Mouse (Mus musculus): Measurements from ENCODE around the gene Ilf3.
"Not testable (repeated sequence)": the region's sequence is repeated elsewhere in the genome, so short reads cannot be mapped to it uniquely, and the experiment has no call there.

The Ilf3 gene

GRCm38 (mm10) chr9:21367357-21368111 is at the start of gene Ilf3:
Gene Ilf3 (plus strand): TSS chr9:21367871.
- in situ Hi-C loops (cut with MboI; ENCODE audit: low pct_unique_long_range_greater_than_20kb in 1 of 2, low sequenced_read_pairs in 2 of 2, unreplicated experiment in 1 of 2): no loop called here

DNA sequence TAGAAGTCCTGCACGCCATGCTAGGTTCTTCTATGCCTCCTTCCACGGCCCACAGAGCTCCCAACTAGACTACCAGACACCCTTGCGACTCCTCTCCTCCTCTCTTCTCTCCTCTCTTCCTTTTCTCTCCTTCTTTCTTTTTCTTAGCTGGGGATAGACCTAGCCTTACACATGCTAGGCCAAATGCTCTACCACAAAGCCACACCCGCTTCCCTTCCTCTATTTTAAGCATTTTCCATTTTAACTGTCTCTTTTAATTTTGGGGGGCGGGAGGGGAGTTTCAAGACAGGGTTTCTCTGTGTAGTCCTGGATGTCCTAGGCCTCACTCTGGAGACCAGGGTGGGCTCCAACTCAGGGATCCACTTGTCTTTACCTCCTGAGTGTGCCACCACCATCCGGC is 48.9 kb upstream of the Ilf3 start:
- in situ Hi-C loops (cut with MboI; ENCODE audit: low pct_unique_long_range_greater_than_20kb in 1 of 2, low sequenced_read_pairs in 2 of 2, unreplicated experiment in 1 of 2): no loop called here

GRCm38 (mm10) chr9:21319503-21319902 is 48.2 kb upstream of the Ilf3 start:
- in situ Hi-C loops (cut with MboI; ENCODE audit: low pct_unique_long_range_greater_than_20kb in 1 of 2, low sequenced_read_pairs in 2 of 2, unreplicated experiment in 1 of 2): no loop called here

GRCm38 (mm10) chr9:21320280-21320618 is 47.4 kb upstream of the Ilf3 start:
- in situ Hi-C loops (cut with MboI; ENCODE audit: low pct_unique_long_range_greater_than_20kb in 1 of 2, low sequenced_read_pairs in 2 of 2, unreplicated experiment in 1 of 2): no loop called here

DNA sequence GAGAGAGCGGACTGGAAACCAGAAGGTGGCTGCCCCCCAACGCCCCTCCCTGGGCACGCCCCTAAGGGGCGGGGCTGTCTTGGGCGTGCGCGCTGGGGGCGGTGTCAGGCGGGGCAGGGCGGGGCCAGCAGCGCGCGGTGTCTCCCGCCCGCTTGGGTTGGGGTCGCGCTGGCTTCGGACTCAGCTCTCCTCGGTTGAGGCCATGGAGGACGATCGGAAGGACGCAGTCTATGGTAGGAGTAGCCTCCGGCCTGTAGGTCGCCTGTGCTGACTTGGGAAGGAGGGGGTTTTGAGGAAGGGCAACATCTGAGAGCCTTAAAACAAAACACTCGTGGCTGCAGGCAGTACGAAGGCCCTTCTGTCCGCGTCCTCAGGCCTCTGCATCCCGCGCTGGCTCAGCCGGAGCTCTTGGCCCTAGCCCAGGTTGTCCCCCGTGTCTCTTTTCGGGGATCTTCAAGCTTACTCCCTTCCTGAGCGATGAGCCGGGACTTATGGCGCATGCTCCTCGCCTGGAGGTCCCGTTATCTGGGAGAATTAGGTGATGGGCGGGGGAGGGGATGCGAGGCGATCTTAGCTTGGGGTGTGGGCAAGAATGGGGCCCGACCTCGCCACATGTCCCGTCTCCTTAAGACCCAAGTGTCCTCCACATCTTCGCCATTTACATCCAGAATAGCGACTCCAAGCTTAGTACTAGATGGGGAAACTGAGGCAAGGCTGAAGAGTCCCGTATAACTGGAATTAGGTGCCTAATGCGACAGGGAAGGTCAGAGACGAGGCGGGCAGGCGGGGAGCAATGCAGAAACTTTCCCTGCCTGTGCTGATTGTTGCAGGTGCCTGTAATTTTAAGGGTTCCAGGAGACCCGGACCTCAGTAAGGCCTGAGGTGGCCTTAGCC is 46.8 kb upstream of the Ilf3 start, which contains the start of gene Slc44a2:
Slc44a2 (plus strand) TSS at position 80 of the 894 bp plus-strand sequence.
- in situ Hi-C loops (cut with MboI; ENCODE audit: low pct_unique_long_range_greater_than_20kb in 1 of 2, low sequenced_read_pairs in 2 of 2, unreplicated experiment in 1 of 2): no loop called here

DNA sequence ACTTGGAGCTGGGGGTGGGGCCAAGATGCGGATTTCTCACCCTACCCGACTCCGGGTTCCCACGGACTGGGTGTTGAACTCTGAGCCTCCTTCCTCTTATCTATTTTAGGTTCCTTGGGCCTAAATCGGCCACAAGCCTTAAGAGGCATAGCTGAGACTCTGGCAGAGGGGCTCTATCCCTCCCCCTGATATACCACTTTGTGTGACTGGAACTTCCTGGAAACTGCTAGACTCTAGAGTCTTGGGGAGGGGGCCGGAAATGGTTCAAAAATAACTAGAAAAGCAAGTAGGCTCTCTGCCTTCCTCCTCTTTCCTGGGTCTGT is 46.2 kb upstream of the Ilf3 start:
- in situ Hi-C loops (cut with MboI; ENCODE audit: low pct_unique_long_range_greater_than_20kb in 1 of 2, low sequenced_read_pairs in 2 of 2, unreplicated experiment in 1 of 2): no loop called here

DNA sequence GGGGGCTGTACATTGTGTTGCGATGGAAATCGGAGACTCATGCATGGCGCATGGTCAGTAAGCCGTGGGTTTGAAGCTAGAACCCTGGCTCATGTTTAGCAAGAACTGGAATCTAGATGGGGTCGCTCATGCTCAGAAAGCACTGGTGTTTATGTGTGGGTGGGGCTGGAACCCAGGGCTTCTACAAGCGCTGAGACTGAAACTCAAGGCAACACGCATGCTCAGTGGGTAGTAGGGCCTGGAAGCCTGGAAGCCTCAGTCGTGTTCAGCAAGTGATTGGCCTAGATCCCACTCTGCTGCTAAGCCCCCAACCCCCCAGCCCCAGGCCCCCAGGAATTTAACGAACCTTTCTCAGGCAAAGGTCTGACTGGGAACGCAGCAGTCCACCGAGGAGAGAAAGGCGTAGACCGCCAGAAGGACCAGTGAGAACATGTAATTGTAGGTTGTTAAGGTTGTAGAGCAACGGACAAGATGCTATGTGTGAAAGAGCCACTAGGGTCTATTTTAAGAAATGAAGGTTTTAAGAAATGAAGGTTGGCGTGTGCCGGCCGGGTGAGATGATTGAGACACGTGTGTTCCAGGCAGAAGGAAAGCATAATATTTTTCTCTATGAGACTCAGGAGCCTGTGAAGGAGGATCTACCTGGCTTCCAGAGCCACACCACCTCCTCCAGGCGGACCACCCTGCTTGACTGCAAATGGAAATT is 45.3 kb upstream of the Ilf3 start:
- in situ Hi-C loops (cut with MboI; ENCODE audit: low pct_unique_long_range_greater_than_20kb in 1 of 2, low sequenced_read_pairs in 2 of 2, unreplicated experiment in 1 of 2): no loop called here

DNA sequence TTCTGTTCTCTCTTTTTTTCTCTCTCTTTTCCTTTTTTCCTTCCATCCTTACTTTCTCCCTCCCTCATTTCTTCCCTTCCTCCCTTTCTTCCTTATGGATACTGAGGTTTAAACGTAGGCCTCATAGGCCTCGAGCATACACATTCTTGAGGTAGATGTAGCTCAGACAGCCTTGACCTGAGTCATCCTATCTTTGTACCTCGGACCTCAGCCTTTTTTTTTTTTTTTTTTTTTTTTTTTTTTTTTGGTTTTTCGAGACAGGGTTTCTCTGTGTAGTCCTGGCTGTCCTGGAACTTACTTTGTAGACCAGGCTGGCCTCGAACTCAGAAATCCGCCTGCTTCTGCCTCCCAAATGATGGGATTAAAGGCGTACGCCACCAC is 44.8 kb upstream of the Ilf3 start:
- in situ Hi-C loops (cut with MboI; ENCODE audit: low pct_unique_long_range_greater_than_20kb in 1 of 2, low sequenced_read_pairs in 2 of 2, unreplicated experiment in 1 of 2): not testable (repeated sequence)

GRCm38 (mm10) chr9:21324269-21324668 is 43.4 kb upstream of the Ilf3 start:
- in situ Hi-C loops (cut with MboI; ENCODE audit: low pct_unique_long_range_greater_than_20kb in 1 of 2, low sequenced_read_pairs in 2 of 2, unreplicated experiment in 1 of 2): no loop called here

- in situ Hi-C loops (cut with MboI; ENCODE audit: low pct_unique_long_range_greater_than_20kb in 1 of 2, low sequenced_read_pairs in 2 of 2, unreplicated experiment in 1 of 2): no loop called here
These were observed 40.1 kb upstream of the Ilf3 start for GRCm38 (mm10) chr9:21327569-21327968.

DNA sequence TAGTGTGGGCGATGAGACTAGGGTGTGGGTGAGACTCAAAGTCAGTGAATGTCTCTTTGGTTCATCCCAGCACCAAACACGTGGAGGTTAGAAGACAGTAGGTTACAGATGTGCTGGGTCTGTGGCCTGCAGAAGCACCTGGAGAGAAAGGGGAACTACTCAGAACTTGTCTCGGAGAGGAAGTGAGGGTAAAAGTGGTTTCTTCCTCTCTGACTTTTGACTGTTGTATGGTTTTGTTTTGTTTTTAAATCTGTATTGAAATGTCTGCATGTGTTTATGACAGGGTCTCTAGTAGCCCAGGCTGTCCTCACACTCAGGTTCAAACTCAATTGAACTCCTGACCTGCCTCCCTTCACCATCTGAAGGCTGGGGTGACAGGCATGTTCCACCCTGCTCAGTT is 39.6 kb upstream of the Ilf3 start:
- in situ Hi-C loops (cut with MboI; ENCODE audit: low pct_unique_long_range_greater_than_20kb in 1 of 2, low sequenced_read_pairs in 2 of 2, unreplicated experiment in 1 of 2): no loop called here

DNA sequence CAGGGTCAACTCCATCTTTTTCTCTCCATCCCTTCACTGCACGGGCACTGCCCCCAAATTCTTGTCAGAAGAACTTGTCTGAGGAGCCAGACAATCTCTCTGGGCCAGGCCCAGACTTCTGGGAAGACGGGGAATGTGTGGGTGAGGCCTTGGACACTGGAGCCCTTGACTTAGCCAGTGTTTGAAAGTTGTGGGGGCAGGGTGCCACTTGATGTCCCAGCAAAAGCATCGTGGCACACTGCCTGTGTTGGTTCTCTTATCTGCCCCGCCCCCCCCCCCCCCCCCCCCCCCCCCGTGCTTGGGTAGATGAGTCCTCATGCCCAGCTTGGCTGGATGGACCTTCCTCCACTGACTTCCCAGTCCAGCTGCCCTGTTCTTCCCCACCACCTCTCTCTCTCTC is 38.6 kb upstream of the Ilf3 start:
- in situ Hi-C loops (cut with MboI; ENCODE audit: low pct_unique_long_range_greater_than_20kb in 1 of 2, low sequenced_read_pairs in 2 of 2, unreplicated experiment in 1 of 2): no loop called here

GRCm38 (mm10) chr9:21329699-21330289 is 37.9 kb upstream of the Ilf3 start:
- in situ Hi-C loops (cut with MboI; ENCODE audit: low pct_unique_long_range_greater_than_20kb in 1 of 2, low sequenced_read_pairs in 2 of 2, unreplicated experiment in 1 of 2): no loop called here

- in situ Hi-C loops (cut with MboI; ENCODE audit: low pct_unique_long_range_greater_than_20kb in 1 of 2, low sequenced_read_pairs in 2 of 2, unreplicated experiment in 1 of 2): no loop called here
These were observed 36.1 kb upstream of the Ilf3 start for GRCm38 (mm10) chr9:21331365-21332140.

DNA sequence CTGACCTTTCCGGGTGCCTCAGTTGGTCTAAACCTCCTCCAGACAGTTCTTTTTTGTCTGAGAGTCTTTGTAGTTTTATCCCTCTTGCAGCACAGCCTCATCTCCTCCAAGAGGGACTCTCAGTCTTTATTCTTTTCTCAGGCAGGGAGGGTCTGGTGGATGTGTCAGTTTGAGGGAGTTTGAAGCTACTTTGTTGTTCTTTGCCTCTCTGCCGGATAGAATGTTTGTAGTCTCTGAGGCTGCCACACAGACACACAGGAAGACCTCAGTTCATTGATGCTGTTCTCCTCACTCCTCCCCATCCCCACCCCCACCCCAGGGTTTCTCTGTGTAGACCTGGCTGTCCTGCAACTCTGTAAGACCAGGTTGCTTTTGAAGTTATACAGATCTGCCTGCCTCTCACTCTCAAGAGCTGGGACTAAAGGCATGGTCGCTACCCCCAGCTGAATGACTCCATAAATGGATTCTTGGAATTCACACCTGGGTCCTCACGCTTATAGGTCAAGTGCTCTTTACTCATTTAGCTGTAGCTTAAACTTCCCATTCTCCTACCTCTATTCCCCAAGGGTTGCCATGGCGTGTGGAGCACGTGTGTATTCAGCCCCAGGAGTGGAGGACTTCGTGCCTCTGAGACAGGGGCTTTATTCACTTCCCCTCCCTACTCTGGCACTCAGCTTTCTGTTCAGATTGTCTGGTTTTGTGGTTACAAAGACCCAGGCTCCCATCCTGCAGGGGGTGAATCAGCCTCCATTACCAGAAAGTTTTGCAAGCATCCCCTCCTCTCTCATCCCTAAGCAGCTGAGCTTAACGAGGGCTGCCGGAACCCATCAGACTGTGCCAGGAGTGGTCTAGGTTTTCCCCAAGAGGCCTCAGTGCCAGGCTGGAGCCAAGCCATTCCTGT is 35.3 kb upstream of the Ilf3 start:
- in situ Hi-C loops (cut with MboI; ENCODE audit: low pct_unique_long_range_greater_than_20kb in 1 of 2, low sequenced_read_pairs in 2 of 2, unreplicated experiment in 1 of 2): no loop called here

DNA sequence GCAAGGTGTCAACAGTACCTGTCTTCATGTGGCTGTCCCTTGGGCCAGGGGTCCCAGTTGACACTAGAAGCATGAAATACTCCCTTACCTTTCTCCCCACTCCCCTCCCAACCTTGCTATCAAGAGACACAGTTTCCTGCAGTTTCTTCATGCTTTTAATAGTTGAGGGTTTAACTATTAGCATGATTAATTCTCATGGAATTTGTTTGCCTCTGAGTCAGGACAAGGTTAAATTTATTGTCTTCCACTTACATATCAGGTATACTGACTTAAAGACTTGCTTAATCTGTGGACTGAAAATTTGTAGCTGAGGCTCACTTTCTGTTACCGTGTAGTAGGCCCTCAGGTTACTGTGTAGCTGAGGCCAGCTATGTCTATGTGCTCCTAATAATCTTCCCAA is 34.1 kb upstream of the Ilf3 start:
- in situ Hi-C loops (cut with MboI; ENCODE audit: low pct_unique_long_range_greater_than_20kb in 1 of 2, low sequenced_read_pairs in 2 of 2, unreplicated experiment in 1 of 2): no loop called here

- in situ Hi-C loops (cut with MboI; ENCODE audit: low pct_unique_long_range_greater_than_20kb in 1 of 2, low sequenced_read_pairs in 2 of 2, unreplicated experiment in 1 of 2): no loop called here
These were observed 32.9 kb upstream of the Ilf3 start for GRCm38 (mm10) chr9:21334747-21335146.

All from mouse embryonic stem cell (cell line).